In the genomic region with DNA sequence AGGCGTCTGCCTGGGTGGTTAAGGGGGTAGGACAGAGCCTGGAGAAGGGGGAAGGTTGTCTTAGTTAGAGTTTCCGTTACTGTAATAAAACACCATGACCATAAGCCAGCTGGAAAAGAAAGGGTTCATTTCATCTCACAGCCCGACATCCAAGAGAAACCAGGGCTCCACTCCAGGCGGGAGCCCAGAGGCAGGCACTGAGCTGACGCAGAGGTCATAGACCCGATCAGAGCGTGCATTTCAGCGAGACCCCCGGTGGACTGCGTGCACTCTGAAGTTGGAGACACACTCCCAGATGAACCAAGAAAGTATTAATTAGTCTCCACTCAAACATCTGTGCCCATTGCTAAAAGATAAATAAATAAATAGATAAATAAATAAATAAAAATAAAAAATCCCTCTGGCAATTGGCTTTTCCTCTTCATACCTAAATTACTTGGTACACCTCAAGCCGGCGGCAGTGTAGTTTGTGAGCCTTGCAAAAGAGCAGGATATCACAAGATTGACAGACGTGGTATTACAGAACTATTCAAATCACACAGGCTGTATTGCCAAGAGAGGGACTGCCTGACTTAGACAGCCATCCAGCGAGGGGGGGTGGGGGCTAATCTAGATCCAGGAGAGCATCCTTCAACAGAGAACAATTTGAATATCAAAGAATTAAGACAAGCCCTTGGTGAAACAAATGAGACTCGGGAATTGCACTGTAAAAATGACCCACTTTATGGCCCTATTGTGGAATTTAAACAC, we compare ENCODE assay signal across 20 mouse cellular contexts.
DNase-seq lines count a peak whose midpoint lies in the region; ATAC-seq and TF ChIP-seq lines count a peak whose summit lies in the region.
"Had no signal": no experiment of that assay in that cellular context is flagged by ENCODE, and none has a peak within 500 bp of the region (broad histone marks: within the 10 kb centered on the region; RNA-seq: fewer than 3 reads in every experiment).

No protein-coding gene starts in this region.

- 61% methylated on average over 15 of the region's 15 CpGs for WGBS in forebrain, embryonic 16.5 days
- 63% methylated on average over 15 of the region's 15 CpGs for WGBS in forebrain, embryonic 11.5 days
- 54% methylated on average over 15 of the region's 15 CpGs for WGBS in midbrain, embryonic 13.5 days
- 36% methylated on average over 15 of the region's 15 CpGs for WGBS in midbrain, postnatal 0 days
- 39% methylated on average over 15 of the region's 15 CpGs for WGBS in embryonic facial prominence, embryonic 11.5 days
- WGBS in limb, embryonic 14.5 days: 26% methylated on average over 15 of the region's 15 CpGs

- no peaks in the 10 kb centered on the region for H3K4me1 ChIP-seq in forebrain, embryonic 16.5 days (replicated peaks; ENCODE audit: control insufficient read depth, insufficient read depth, low read length)
- no peaks in the 10 kb centered on the region for H3K4me1 ChIP-seq in forebrain, embryonic 11.5 days (replicated peaks; ENCODE audit: control insufficient read depth, insufficient read depth, low read length)
- H3K4me1 ChIP-seq in midbrain, embryonic 13.5 days (replicated peaks): peaks cover 13% of the 10 kb centered on the region; the same call in 1 of the 2 replicates
- H3K4me1 ChIP-seq in midbrain, postnatal 0 days (ENCODE audit: insufficient read depth, low read length): peaks cover 2% of the 10 kb centered on the region; the same call in 1 of the 2 replicates
- 0 out of 2 replicates have a peak, but pooled peaks cover 2% of the 10 kb centered on the region for H3K4me1 ChIP-seq in embryonic facial prominence, embryonic 11.5 days (ENCODE audit: control insufficient read depth, insufficient read depth, low read length)
- H3K4me1 ChIP-seq in limb, embryonic 14.5 days (ENCODE audit: control insufficient read depth, insufficient read depth, low read length): no peaks in the 10 kb centered on the region; the same call in 1 of the 2 replicates
- H3K4me1 ChIP-seq: heart, embryonic 12.5 days; liver, embryonic 13.5 days; lung, embryonic 15.5 days had no signal

- ATAC-seq in forebrain, embryonic 16.5 days: peak; percentile 62
- ATAC-seq in forebrain, embryonic 11.5 days (replicated peaks; ENCODE audit: low FRiP score): no peak
- peak; percentile 67; the same call in 1 of the 2 replicates for ATAC-seq in midbrain, embryonic 13.5 days
- ATAC-seq in midbrain, postnatal 0 days (ENCODE audit: low FRiP score): no peak
- ATAC-seq in embryonic facial prominence, embryonic 11.5 days (replicated peaks; ENCODE audit: insufficient number of reproducible peaks, low FRiP score, low TSS enrichment, low read depth): 0 out of 2 replicates have a peak, but pooled peaks have one; percentile 64
- ATAC-seq in limb, embryonic 14.5 days (ENCODE audit: low FRiP score, low read depth): peak; percentile 41; the same call in 1 of the 2 replicates
- ATAC-seq: hindbrain, embryonic 16.5 days; intestine, postnatal 0 days had no signal

- TF ChIP-seq CTCF in midbrain, postnatal 0 days (IDR thresholded peaks at IDR 0.05): no peak

- H3K9ac ChIP-seq in forebrain, embryonic 16.5 days (replicated peaks; ENCODE audit: low read depth, low read length): no peak overlapping the region
- no peak overlapping the region for H3K9ac ChIP-seq in forebrain, embryonic 11.5 days (ENCODE audit: low read length)
- no peak overlapping the region for H3K9ac ChIP-seq in midbrain, embryonic 13.5 days (replicated peaks)
- no peak overlapping the region for H3K9ac ChIP-seq in midbrain, postnatal 0 days (replicated peaks; ENCODE audit: low read length, poor library complexity, severe bottlenecking)
- H3K9ac ChIP-seq in embryonic facial prominence, embryonic 11.5 days (replicated peaks; ENCODE audit: low read length): no peak overlapping the region
- H3K9ac ChIP-seq in limb, embryonic 14.5 days (ENCODE audit: low read depth, low read length, severe bottlenecking): no peak overlapping the region
- H3K9ac ChIP-seq: heart, embryonic 12.5 days; liver, embryonic 13.5 days; lung, embryonic 15.5 days had no signal

- no peak overlapping the region for H3K4me2 ChIP-seq in forebrain, embryonic 16.5 days (ENCODE audit: low read length)
- H3K4me2 ChIP-seq in forebrain, embryonic 11.5 days (ENCODE audit: low read depth, low read length, severe bottlenecking): no peak overlapping the region
- H3K4me2 ChIP-seq in midbrain, embryonic 13.5 days (replicated peaks): no peak overlapping the region
- no peak overlapping the region for H3K4me2 ChIP-seq in midbrain, postnatal 0 days (ENCODE audit: low read depth, low read length, poor library complexity, severe bottlenecking)
- H3K4me2 ChIP-seq in embryonic facial prominence, embryonic 11.5 days (ENCODE audit: low read depth, low read length): no peak overlapping the region
- H3K4me2 ChIP-seq in limb, embryonic 14.5 days (replicated peaks; ENCODE audit: low read depth, low read length, severe bottlenecking): no peak overlapping the region
- H3K4me2 ChIP-seq: heart, embryonic 12.5 days; liver, embryonic 13.5 days; lung, embryonic 15.5 days had no signal

- no peak for DNase-seq in forebrain, embryonic 11.5 days (ENCODE audit: low spot score)
- DNase-seq in midbrain, postnatal 0 days (ENCODE audit: low spot score): no peak
- peak; percentile 48 for DNase-seq in embryonic facial prominence, embryonic 11.5 days (ENCODE audit: low spot score)
- peak; percentile 26 for DNase-seq in limb, embryonic 14.5 days (ENCODE audit: low spot score)
- no peak for DNase-seq in lung, postnatal 10 days
- DNase-seq in thymus, postnatal 14 days: no peak
- DNase-seq: adrenal gland, postnatal 14 days; cerebellum, adult 11-12 months; cerebellum, postnatal 14 days; kidney, postnatal 25 days; liver, embryonic 13.5 days; thymus, postnatal 36 days had no signal

- H3K27ac ChIP-seq in forebrain, embryonic 16.5 days (ENCODE audit: low read length): no peak overlapping the region
- no peak overlapping the region for H3K27ac ChIP-seq in forebrain, embryonic 11.5 days (ENCODE audit: low read depth, low read length)
- H3K27ac ChIP-seq in midbrain, embryonic 13.5 days: no peak overlapping the region
- H3K27ac ChIP-seq in midbrain, postnatal 0 days (ENCODE audit: low read depth, low read length): no peak overlapping the region
- no peak overlapping the region for H3K27ac ChIP-seq in embryonic facial prominence, embryonic 11.5 days (replicated peaks; ENCODE audit: low read depth, low read length)
- no peak overlapping the region for H3K27ac ChIP-seq in limb, embryonic 14.5 days (replicated peaks; ENCODE audit: low read depth, low read length)
- H3K27ac ChIP-seq: liver, embryonic 13.5 days; lung, embryonic 15.5 days; macrophage had no signal

- TF ChIP-seq POLR2A in limb, embryonic 14.5 days (IDR thresholded peaks at IDR 0.05; ENCODE audit: borderline replicate concordance, extremely low read depth, insufficient read depth, insufficient read length): no peak

- H3K36me3 ChIP-seq in forebrain, embryonic 16.5 days (ENCODE audit: control insufficient read depth, insufficient read depth): no peaks in the 10 kb centered on the region
- H3K36me3 ChIP-seq in forebrain, embryonic 11.5 days (ENCODE audit: control insufficient read depth, insufficient read depth, low read length): no peaks in the 10 kb centered on the region
- no peaks in the 10 kb centered on the region for H3K36me3 ChIP-seq in midbrain, embryonic 13.5 days
- H3K36me3 ChIP-seq in midbrain, postnatal 0 days (ENCODE audit: insufficient read depth, low read length): no peaks in the 10 kb centered on the region
- H3K36me3 ChIP-seq in embryonic facial prominence, embryonic 11.5 days (replicated peaks; ENCODE audit: control insufficient read depth, insufficient read depth, low read depth, low read length): no peaks in the 10 kb centered on the region
- no peaks in the 10 kb centered on the region for H3K36me3 ChIP-seq in limb, embryonic 14.5 days (ENCODE audit: control insufficient read depth, insufficient read depth, low read length)
- H3K36me3 ChIP-seq: G1E; heart, embryonic 12.5 days; liver, embryonic 13.5 days; lung, embryonic 15.5 days had no signal

- H3K9me3 ChIP-seq in forebrain, embryonic 16.5 days (ENCODE audit: control insufficient read depth, low read length): no peaks in the 10 kb centered on the region
- H3K9me3 ChIP-seq in forebrain, embryonic 11.5 days (ENCODE audit: control insufficient read depth, low read length): no peaks in the 10 kb centered on the region
- no peaks in the 10 kb centered on the region for H3K9me3 ChIP-seq in midbrain, embryonic 13.5 days
- H3K9me3 ChIP-seq in midbrain, postnatal 0 days (ENCODE audit: low read length): no peaks in the 10 kb centered on the region
- no peaks in the 10 kb centered on the region for H3K9me3 ChIP-seq in embryonic facial prominence, embryonic 11.5 days (replicated peaks; ENCODE audit: control insufficient read depth, low read length)
- H3K9me3 ChIP-seq in limb, embryonic 14.5 days (ENCODE audit: control insufficient read depth, low read length): no peaks in the 10 kb centered on the region
- H3K9me3 ChIP-seq: heart, embryonic 12.5 days; liver, embryonic 13.5 days; lung, embryonic 15.5 days had no signal

- H3K27me3 ChIP-seq in forebrain, embryonic 16.5 days (replicated peaks; ENCODE audit: control insufficient read depth, insufficient read depth, low read length): no peaks in the 10 kb centered on the region
- H3K27me3 ChIP-seq in forebrain, embryonic 11.5 days (ENCODE audit: control insufficient read depth, insufficient read depth, low read length): no peaks in the 10 kb centered on the region
- no peaks in the 10 kb centered on the region for H3K27me3 ChIP-seq in midbrain, embryonic 13.5 days
- H3K27me3 ChIP-seq in midbrain, postnatal 0 days (ENCODE audit: insufficient read depth, low read length): no peaks in the 10 kb centered on the region
- H3K27me3 ChIP-seq in embryonic facial prominence, embryonic 11.5 days (ENCODE audit: control insufficient read depth, insufficient read depth, low read length): no peaks in the 10 kb centered on the region
- H3K27me3 ChIP-seq in limb, embryonic 14.5 days (ENCODE audit: control insufficient read depth, insufficient read depth, low read length): no peaks in the 10 kb centered on the region
- H3K27me3 ChIP-seq: heart, embryonic 12.5 days; liver, embryonic 13.5 days; lung, embryonic 15.5 days had no signal

- H3K4me3 ChIP-seq in forebrain, embryonic 16.5 days (replicated peaks; ENCODE audit: low read length): no peak overlapping the region
- no peak overlapping the region for H3K4me3 ChIP-seq in forebrain, embryonic 11.5 days (ENCODE audit: low read depth, low read length)
- no peak overlapping the region for H3K4me3 ChIP-seq in midbrain, embryonic 13.5 days (replicated peaks)
- no peak overlapping the region for H3K4me3 ChIP-seq in midbrain, postnatal 0 days (ENCODE audit: low read depth, low read length)
- H3K4me3 ChIP-seq in embryonic facial prominence, embryonic 11.5 days (ENCODE audit: low read depth, low read length): no peak overlapping the region
- no peak overlapping the region for H3K4me3 ChIP-seq in limb, embryonic 14.5 days (replicated peaks; ENCODE audit: low read length)
- H3K4me3 ChIP-seq: heart, embryonic 12.5 days; liver, embryonic 13.5 days; lung, embryonic 15.5 days had no signal

Comparison
In these comparisons a context has a peak if more than half of its experiments do, and no peak if none do; other contexts are left out.
1. ATAC-seq: peak in forebrain, embryonic 16.5 days (single experiment), midbrain, embryonic 13.5 days (single experiment), embryonic facial prominence, embryonic 11.5 days (single experiment) and limb, embryonic 14.5 days (single experiment); none in forebrain, embryonic 11.5 days (single experiment) and midbrain, postnatal 0 days (single experiment).
2. DNase-seq: peak in embryonic facial prominence, embryonic 11.5 days (single experiment) and limb, embryonic 14.5 days (single experiment); none in forebrain, embryonic 11.5 days (single experiment), midbrain, postnatal 0 days (single experiment), lung, postnatal 10 days (single experiment) and thymus, postnatal 14 days (single experiment).